Mouse (Mus musculus) midbrain, embryonic 15.5 days (tissue): ENCODE results near the gene Rpl22. TPM values are rescaled to one million over a fixed set of nuclear protein-coding genes. Genes with fewer than 3 reads are reported as not detected.

Experiments
- ATAC-seq: fragments of 200-750 bp; cut with Nextera tagmentation; replicated peaks from 2 replicates; pipeline ENCODE4 v1.8.0; 2017; ENCODE audit warnings: moderate TSS enrichment
- H3K27ac ChIP-seq: fragments of 300-500 bp; sonication (generic); 2 replicates; pipeline ENCODE4 v1.5.1; 2015; ENCODE audit warnings: mild to moderate bottlenecking, inconsistent platforms
- H3K27me3 ChIP-seq: fragments of 300-500 bp; sonication (generic); replicated peaks from 2 replicates; pipeline ENCODE4 v1.6.1; 2015; ENCODE audit warnings: inconsistent platforms
- H3K36me3 ChIP-seq: fragments of 300-500 bp; sonication (generic); replicated peaks from 2 replicates; pipeline ENCODE4 v1.6.1; 2015; ENCODE audit warnings: inconsistent platforms
- H3K4me1 ChIP-seq: fragments of 300-500 bp; sonication (generic); 2 replicates; pipeline ENCODE4 v1.6.1; 2015; ENCODE audit warnings: inconsistent platforms
- H3K4me2 ChIP-seq: fragments of 300-500 bp; sonication (generic); 2 replicates; pipeline ENCODE4 v1.6.1; 2015; ENCODE audit warnings: inconsistent platforms, mild to moderate bottlenecking, moderate library complexity
- H3K4me3 ChIP-seq: fragments of 300-500 bp; sonication (generic); 2 replicates; pipeline ENCODE4 v1.5.1; 2015; ENCODE audit warnings: mild to moderate bottlenecking, inconsistent platforms
- H3K9ac ChIP-seq: fragments of 300-500 bp; sonication (generic); 2 replicates; pipeline ENCODE4 v1.6.1; 2015; ENCODE audit warnings: mild to moderate bottlenecking, inconsistent platforms
- H3K9me3 ChIP-seq: fragments of 300-500 bp; sonication (generic); 2 replicates; pipeline ENCODE4 v1.6.1; 2016; ENCODE audit warnings: inconsistent platforms
- WGBS: fragments of 180-500 bp; shearing (Covaris S2); methylation state at CpG from one replicate; pipeline ENCODE4 v1.1.7; 2015; ENCODE audit warnings: mixed read lengths; 5-methylcytosine and 5-hydroxymethylcytosine counted together
- polyA plus RNA-seq: library from polyadenylated mRNA; unstranded; fragments of >200 nt; fragmentation: Nextera tagmentation; extraction: Ambion mirVana; gene quantifications from 2 replicates; pipeline ENCODE4 v1.2.1, GENCODE M21; 2015

Gene Rpl22
- polyA plus RNA-seq, 1 experiment from 2014 or later: 127 TPM

DNA sequence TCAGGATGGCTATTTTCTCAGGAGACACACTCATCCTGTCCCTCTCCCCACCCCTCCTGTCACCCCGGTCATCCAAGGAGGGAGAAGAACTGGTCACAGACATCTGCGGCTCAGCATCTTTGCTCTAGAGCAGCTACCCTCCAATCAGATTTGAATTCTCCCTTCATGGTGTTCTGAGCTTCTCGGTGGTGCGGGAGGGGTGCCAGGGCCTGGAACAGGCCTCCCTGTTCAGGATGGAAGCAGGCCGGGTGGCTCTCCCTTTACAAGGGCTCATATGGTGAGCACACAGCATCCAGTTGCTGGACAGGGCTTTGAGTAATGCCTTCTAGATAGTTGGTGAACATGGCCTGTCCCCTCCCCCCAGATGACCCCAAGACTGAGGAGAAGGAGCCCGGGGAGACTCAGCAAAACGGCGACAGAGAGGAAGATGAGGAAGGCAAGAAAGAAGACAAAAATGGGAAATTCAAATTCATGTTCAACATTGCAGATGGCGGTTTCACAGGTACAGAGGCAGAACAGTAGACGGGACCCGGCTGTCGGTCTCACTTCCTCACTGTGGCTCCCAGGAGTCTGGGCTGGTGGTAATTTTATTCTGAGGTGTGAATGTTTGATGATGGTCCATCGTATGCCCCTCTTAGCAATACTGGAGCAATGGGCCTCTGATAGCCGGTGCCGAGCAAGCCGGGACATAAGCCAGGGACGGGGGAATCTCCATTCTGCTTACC lies 57.1 kb downstream of the Rpl22 start:
- H3K9me3 ChIP-seq: no peaks in the 10 kb centered on the region
- peaks cover 32% of the 10 kb centered on the region for H3K36me3 ChIP-seq
- 87% methylated on average over 17 of the region's 17 CpGs for WGBS
- no peaks in the 10 kb centered on the region for H3K27me3 ChIP-seq
- no peak overlapping the region for H3K4me3 ChIP-seq
- H3K27ac ChIP-seq: no peak overlapping the region
- H3K4me1 ChIP-seq: no peaks in the 10 kb centered on the region
- ATAC-seq: no peak
- H3K4me2 ChIP-seq: no peak overlapping the region
- H3K9ac ChIP-seq: no peak overlapping the region

Other genes with a start within 250 kb of the Rpl22 start
- gene Tnfrsf25, start 209.8 kb upstream of the Rpl22 start, polyA plus RNA-seq: 0.80 and 1.0 TPM in 2 replicates
- 0.13 and 0.19 TPM in 2 replicates for gene Espn, start 173.4 kb upstream of the Rpl22 start, polyA plus RNA-seq
- not detected in 2 replicates for gene Hes2, start 166.9 kb upstream of the Rpl22 start, polyA plus RNA-seq
- 409 and 418 TPM in 2 replicates for gene Acot7, start 147.6 kb upstream of the Rpl22 start, polyA plus RNA-seq
- gene Gpr153, start 51.5 kb upstream of the Rpl22 start, polyA plus RNA-seq: 15.6 and 16.6 TPM in 2 replicates
- 0.67 and 0.69 TPM in 2 replicates for gene Hes3, start 34.1 kb upstream of the Rpl22 start, polyA plus RNA-seq
- 20.4 and 24.5 TPM in 2 replicates for gene Icmt, start 28.5 kb upstream of the Rpl22 start, polyA plus RNA-seq
- gene Rnf207, start 6.7 kb upstream of the Rpl22 start, polyA plus RNA-seq: 8.0 and 8.6 TPM in 2 replicates
- 57.0 and 65.0 TPM in 2 replicates for gene Chd5, start 12.9 kb downstream of the Rpl22 start, polyA plus RNA-seq
- 6.2 and 6.3 TPM in 2 replicates for gene Nphp4, start 151.0 kb downstream of the Rpl22 start, polyA plus RNA-seq
- 26.1 and 27.8 TPM in 2 replicates for gene Kcnab2, start 152.1 kb downstream of the Rpl22 start, polyA plus RNA-seq